Mouse (Mus musculus) megakaryocyte, embryonic 14.5 days (primary cell): Measurements from ENCODE around the gene Parp8.

ENCODE experiments used
- FLI1 ChIP-seq: IDR thresholded peaks from 2 replicates; pipeline ENCODE4 v1.6.1; 2012; ENCODE audit warnings: low read length, inconsistent platforms, mixed read lengths
- GATA1 ChIP-seq: IDR thresholded peaks from 3 replicates; pipeline ENCODE4 v1.6.1; 2012; ENCODE audit warnings: mixed read lengths, low read length, inconsistent platforms, borderline replicate concordance

DNA sequence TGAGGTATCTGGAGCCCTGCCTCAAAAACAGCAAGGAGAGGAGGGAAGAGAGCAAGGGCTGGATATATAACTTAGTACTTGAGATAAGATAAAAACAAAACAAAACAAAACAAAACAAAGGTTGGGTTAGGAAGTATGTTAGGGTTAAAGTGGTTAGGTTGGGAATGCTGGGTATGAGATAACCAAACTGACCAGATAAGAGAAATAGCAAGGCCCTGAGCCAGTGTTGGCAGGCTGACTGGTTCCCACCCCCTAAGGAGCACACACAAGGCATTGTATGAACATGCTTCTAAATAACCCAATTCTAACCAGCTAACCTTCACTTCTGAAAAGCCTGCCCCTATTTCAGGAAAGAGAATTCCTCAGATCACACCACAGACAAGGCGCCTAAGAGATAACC, 7.1 kb upstream of the Parp8 start:
- TF ChIP-seq FLI1 (no peak), GATA1 (no peak)
